In genomic region chr7:141265411-141265738, GRCm38 (mm10) we compare ENCODE assay signal across 8 mouse cellular contexts. TPM values are rescaled to one million over a fixed set of nuclear protein-coding genes. Genes with fewer than 3 reads are reported as not detected.
DNase-seq lines count a peak whose midpoint lies in the region; ATAC-seq lines count a peak whose summit lies in the region.

No protein-coding gene starts in this region.

- WGBS in limb, embryonic 12.5 days, result 38% methylated on average over 11 of the region's 11 CpGs
- WGBS in stomach, embryonic 15.5 days, result 33% methylated on average over 11 of the region's 11 CpGs

- ATAC-seq in frontal cortex, adult (ENCODE audit: low TSS enrichment), result 0 out of 2 replicates have a peak, but pooled peaks have one; percentile 6
- ATAC-seq in limb, embryonic 12.5 days (ENCODE audit: insufficient number of reproducible peaks, insufficient read depth, low FRiP score, low TSS enrichment, low read depth), result no peak
- ATAC-seq in stomach, embryonic 15.5 days (ENCODE audit: insufficient read depth, low FRiP score, low read depth), result no peak
- no peak for ATAC-seq in monocyte, adult 5-6 weeks (replicated peaks; ENCODE audit: insufficient number of reproducible peaks, low FRiP score, low TSS enrichment, poor library complexity, severe bottlenecking)

- no peak overlapping the region for H3K9ac ChIP-seq in limb, embryonic 12.5 days (replicated peaks)
- no peak overlapping the region for H3K9ac ChIP-seq in stomach, embryonic 15.5 days

- no peaks in the 10 kb centered on the region for H3K9me3 ChIP-seq in limb, embryonic 12.5 days
- H3K9me3 ChIP-seq in stomach, embryonic 15.5 days, result no peaks in the 10 kb centered on the region

- H3K36me3 ChIP-seq in limb, embryonic 12.5 days, result peaks cover 40% of the 10 kb centered on the region
- peaks cover 41% of the 10 kb centered on the region for H3K36me3 ChIP-seq in stomach, embryonic 15.5 days

- peaks cover 4% of the 10 kb centered on the region; the same call in 1 of the 2 replicates for H3K27me3 ChIP-seq in limb, embryonic 12.5 days
- no peaks in the 10 kb centered on the region for H3K27me3 ChIP-seq in stomach, embryonic 15.5 days (replicated peaks)

- peaks cover 17% of the 10 kb centered on the region; the same call in 1 of the 2 replicates for H3K4me1 ChIP-seq in limb, embryonic 12.5 days (replicated peaks)
- H3K4me1 ChIP-seq in stomach, embryonic 15.5 days, result peaks cover 9% of the 10 kb centered on the region

- H3K4me3 ChIP-seq in limb, embryonic 12.5 days (replicated peaks), result no peak overlapping the region; the same call in 1 of the 2 replicates
- peak overlapping the region; percentile 60; the same call in 1 of the 2 replicates for H3K4me3 ChIP-seq in stomach, embryonic 15.5 days (replicated peaks)

- peak overlapping the region; percentile 81 for H3K4me2 ChIP-seq in limb, embryonic 12.5 days
- H3K4me2 ChIP-seq in stomach, embryonic 15.5 days, result peak overlapping the region; percentile 93

- no peak for DNase-seq in frontal cortex, postnatal 25 days (ENCODE audit: low spot score in 2 of 2)
- peak; percentile 15 for DNase-seq in retina, embryonic 14.5 days (ENCODE audit: low spot score)
- DNase-seq in retina, postnatal 1 day, result no peak
- DNase-seq in cerebellum, adult 18-20 months, result no peak

- peak overlapping the region; percentile 47; the same call in 1 of the 2 replicates for H3K27ac ChIP-seq in limb, embryonic 12.5 days
- H3K27ac ChIP-seq in stomach, embryonic 15.5 days, result no peak overlapping the region

RNA-seq across cellular contexts. Expression of gene Irf7, which starts 0.9 kb away (rescaled TPM):
- 0.51 and 1.0 TPM in 2 replicates for polyA plus RNA-seq in limb, embryonic 12.5 days (2016; fragmentation: Nextera tagmentation; extraction: Ambion mirVana)
- polyA plus RNA-seq in stomach, embryonic 15.5 days (2015; fragmentation: Nextera tagmentation; extraction: Ambion mirVana), result 4.6 and 5.7 TPM in 2 replicates
- total RNA-seq in monocyte, adult 5-6 weeks (2017), result 76.2 to 126 TPM (median 78.7 TPM) in 3 replicates

RNA-seq across cellular contexts. Expression of gene Cdhr5, which starts 11.2 kb away (rescaled TPM):
- not detected in 2 replicates for polyA plus RNA-seq in limb, embryonic 12.5 days (2016; fragmentation: Nextera tagmentation; extraction: Ambion mirVana)
- polyA plus RNA-seq in stomach, embryonic 15.5 days (2015; fragmentation: Nextera tagmentation; extraction: Ambion mirVana), result 14.5 and 18.4 TPM in 2 replicates
- total RNA-seq in monocyte, adult 5-6 weeks (2017), result not detected in 3 replicates

RNA-seq across cellular contexts. Expression of gene Sct, which starts 13.6 kb away (rescaled TPM):
- polyA plus RNA-seq in limb, embryonic 12.5 days (2016; fragmentation: Nextera tagmentation; extraction: Ambion mirVana), result 10.5 and 11.4 TPM in 2 replicates
- polyA plus RNA-seq in stomach, embryonic 15.5 days (2015; fragmentation: Nextera tagmentation; extraction: Ambion mirVana), result 44.2 and 48.8 TPM in 2 replicates
- total RNA-seq in monocyte, adult 5-6 weeks (2017), result not detected in 3 replicates

RNA-seq across cellular contexts. Expression of gene Drd4, which starts 26.4 kb away (rescaled TPM):
- polyA plus RNA-seq in limb, embryonic 12.5 days (2016; fragmentation: Nextera tagmentation; extraction: Ambion mirVana), result 1.6 TPM in 2 replicates
- polyA plus RNA-seq in stomach, embryonic 15.5 days (2015; fragmentation: Nextera tagmentation; extraction: Ambion mirVana), result 0.19 and 0.28 TPM in 2 replicates
- not detected in 3 replicates for total RNA-seq in monocyte, adult 5-6 weeks (2017)

RNA-seq across cellular contexts. Expression of gene Phrf1, which starts 36.8 kb away (rescaled TPM):
- polyA plus RNA-seq in limb, embryonic 12.5 days (2016; fragmentation: Nextera tagmentation; extraction: Ambion mirVana), result 95.8 and 102 TPM in 2 replicates
- polyA plus RNA-seq in stomach, embryonic 15.5 days (2015; fragmentation: Nextera tagmentation; extraction: Ambion mirVana), result 58.8 and 63.4 TPM in 2 replicates
- 51.4 to 90.4 TPM (median 72.9 TPM) in 3 replicates for total RNA-seq in monocyte, adult 5-6 weeks (2017)

Comparison
In these comparisons a context has a peak if more than half of its experiments do, and no peak if none do; other contexts are left out.
1. RNA of gene Cdhr5, which starts 11.2 kb away (polyA plus RNA-seq): 14.5 to 18.4 TPM in stomach, embryonic 15.5 days; not detected in limb, embryonic 12.5 days; every median in the first group is over 10 times any median in the second.